Mouse (Mus musculus) ES-E14 (cell line): ENCODE results near the gene Tmub1.

ENCODE experiments used
- CHD2 ChIP-seq: IDR thresholded peaks from 2 replicates; pipeline ENCODE4 v1.6.1; 2014; ENCODE audit warnings: mild to moderate bottlenecking, low read depth, low read length, inconsistent platforms
- MAFK ChIP-seq: IDR thresholded peaks from 2 replicates; pipeline ENCODE4 v1.6.1; 2014; ENCODE audit warnings: mild to moderate bottlenecking, low read depth, low read length, inconsistent platforms; ENCODE audit not compliant: insufficient read depth
- ZC3H11A ChIP-seq: IDR thresholded peaks from 2 replicates; pipeline ENCODE4 v1.6.1; 2012; ENCODE audit warnings: low read depth, mild to moderate bottlenecking, inconsistent platforms, low read length, borderline replicate concordance

GRCm38 (mm10) chr5:24426037-24426432, 21.6 kb downstream of the Tmub1 start:
- no peak for TF ChIP-seq MAFK
- no peak for TF ChIP-seq CHD2
- TF ChIP-seq ZC3H11A: no peak
